Mouse (Mus musculus): ENCODE results near the gene D6Ertd527e. TPM values are rescaled to one million over a fixed set of nuclear protein-coding genes. Genes with fewer than 3 reads are reported as not detected.

D6Ertd527e gene
- polyA plus RNA-seq, 1 experiment from 2014 or later = 0.23 TPM

DNA sequence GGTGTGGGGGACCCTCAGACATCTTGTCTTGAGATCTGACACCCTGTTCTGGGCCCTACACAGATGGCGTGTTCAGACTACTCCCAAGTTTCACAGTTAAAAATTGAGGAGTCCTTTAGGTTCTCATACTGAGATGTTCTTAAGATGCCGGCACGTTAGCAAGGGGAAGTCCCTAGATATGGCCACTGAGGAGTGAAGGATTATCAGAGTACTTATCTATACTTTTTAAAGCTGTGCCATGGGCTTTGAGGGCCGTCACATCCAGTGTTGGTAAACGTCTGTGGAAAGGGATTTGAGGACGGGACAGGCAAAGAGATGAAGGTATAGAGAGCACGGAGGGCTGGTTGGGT, 48.7 kb downstream of the D6Ertd527e start:
- H3K4me1 ChIP-seq (ENCODE audit: control insufficient read depth, insufficient read depth, low read length) = no peaks in the 10 kb centered on the region
- no peaks in the 10 kb centered on the region for H3K9me3 ChIP-seq (ENCODE audit: control insufficient read depth, low read length)
- no peak overlapping the region for H3K27ac ChIP-seq (ENCODE audit: low read length)
- no peak overlapping the region for H3K4me2 ChIP-seq (ENCODE audit: low read depth, low read length)
- H3K9ac ChIP-seq (ENCODE audit: low read depth, low read length) = no peak overlapping the region
- 81% methylated on average over 7 of the region's 7 CpGs for WGBS
- no peaks in the 10 kb centered on the region for H3K27me3 ChIP-seq (replicated peaks; ENCODE audit: control insufficient read depth, insufficient read depth, low read length)
- no peak for ATAC-seq
- peaks cover 3% of the 10 kb centered on the region; the same call in 1 of the 2 replicates for H3K36me3 ChIP-seq (ENCODE audit: control insufficient read depth, insufficient read depth, low read length)
- H3K4me3 ChIP-seq (ENCODE audit: low read length) = no peak overlapping the region

DNA sequence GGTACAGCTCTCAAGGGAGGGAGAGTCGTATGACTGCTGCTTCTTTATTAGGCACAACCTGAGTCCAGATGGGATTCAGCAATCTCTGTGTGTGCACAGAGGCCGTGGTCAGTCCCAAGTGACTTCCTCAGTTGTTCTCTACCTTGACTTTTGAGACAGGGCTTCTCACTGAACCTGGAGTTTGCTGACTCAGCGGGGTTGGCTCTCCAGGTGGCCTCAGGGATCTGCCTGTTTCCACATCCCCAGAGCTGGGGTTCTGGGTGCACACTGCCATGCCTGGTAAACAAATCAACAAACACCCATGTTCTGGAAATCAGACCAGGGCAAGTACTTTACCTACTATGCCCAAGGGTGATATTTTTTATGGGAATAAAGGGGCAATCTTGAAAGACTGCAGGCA, 49.3 kb downstream of the D6Ertd527e start:
- Histone ChIP-seq H3K9ac (ENCODE audit: low read depth, low read length) (no peak overlapping the region), H3K4me3 (ENCODE audit: low read length) (no peak overlapping the region), H3K36me3 (ENCODE audit: control insufficient read depth, insufficient read depth, low read length) (peaks cover 3% of the 10 kb centered on the region; the same call in 1 of the 2 replicates), H3K27ac (ENCODE audit: low read length) (no peak overlapping the region), H3K4me1 (ENCODE audit: control insufficient read depth, insufficient read depth, low read length) (no peaks in the 10 kb centered on the region), H3K4me2 (ENCODE audit: low read depth, low read length) (no peak overlapping the region), H3K9me3 (ENCODE audit: control insufficient read depth, low read length) (no peaks in the 10 kb centered on the region), H3K27me3 (replicated peaks; ENCODE audit: control insufficient read depth, insufficient read depth, low read length) (no peaks in the 10 kb centered on the region)
- ATAC-seq = no peak
- 86% methylated on average over 3 of the region's 3 CpGs for WGBS

GRCm38 (mm10) chr6:87158062-87158623, 53.6 kb downstream of the D6Ertd527e start:
- no peaks in the 10 kb centered on the region for H3K9me3 ChIP-seq (ENCODE audit: control insufficient read depth, low read length)
- no peaks in the 10 kb centered on the region for H3K4me1 ChIP-seq (ENCODE audit: control insufficient read depth, insufficient read depth, low read length)
- 88% methylated on average over 7 of the region's 7 CpGs for WGBS
- ATAC-seq = no peak
- H3K4me2 ChIP-seq (ENCODE audit: low read depth, low read length) = no peak overlapping the region
- H3K27me3 ChIP-seq (replicated peaks; ENCODE audit: control insufficient read depth, insufficient read depth, low read length) = no peaks in the 10 kb centered on the region
- peaks cover 3% of the 10 kb centered on the region; the same call in 1 of the 2 replicates for H3K36me3 ChIP-seq (ENCODE audit: control insufficient read depth, insufficient read depth, low read length)
- H3K27ac ChIP-seq (ENCODE audit: low read length) = no peak overlapping the region
- H3K9ac ChIP-seq (ENCODE audit: low read depth, low read length) = no peak overlapping the region
- H3K4me3 ChIP-seq (ENCODE audit: low read length) = no peak overlapping the region

DNA sequence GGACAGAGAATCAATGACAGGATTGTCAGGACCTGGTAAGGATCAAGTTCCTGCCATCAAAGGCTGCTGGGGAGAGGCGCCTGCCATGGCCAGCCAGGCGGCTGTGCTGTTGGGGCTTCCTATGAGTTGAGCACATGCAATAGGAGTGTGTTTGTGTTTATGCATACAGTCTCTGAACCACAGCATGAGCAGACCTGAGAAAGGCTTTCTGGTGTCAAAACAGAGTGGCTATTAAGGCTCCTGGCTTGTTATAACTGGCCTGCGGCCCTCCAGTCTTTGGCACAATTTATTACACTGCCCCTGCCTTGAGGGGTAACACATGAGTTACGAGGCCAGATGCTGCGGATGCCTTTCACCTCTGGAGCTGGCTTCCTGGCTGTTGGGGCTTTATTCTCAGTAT, 55.6 kb downstream of the D6Ertd527e start:
- Histone ChIP-seq H3K27ac (ENCODE audit: low read length) (no peak overlapping the region), H3K9ac (ENCODE audit: low read depth, low read length) (no peak overlapping the region), H3K4me2 (ENCODE audit: low read depth, low read length) (no peak overlapping the region), H3K4me1 (ENCODE audit: control insufficient read depth, insufficient read depth, low read length) (no peaks in the 10 kb centered on the region), H3K4me3 (ENCODE audit: low read length) (no peak overlapping the region), H3K36me3 (ENCODE audit: control insufficient read depth, insufficient read depth, low read length) (no peaks in the 10 kb centered on the region), H3K9me3 (ENCODE audit: control insufficient read depth, low read length) (no peaks in the 10 kb centered on the region), H3K27me3 (replicated peaks; ENCODE audit: control insufficient read depth, insufficient read depth, low read length) (no peaks in the 10 kb centered on the region)
- 71% methylated on average over 5 of the region's 5 CpGs for WGBS
- no peak for ATAC-seq

DNA sequence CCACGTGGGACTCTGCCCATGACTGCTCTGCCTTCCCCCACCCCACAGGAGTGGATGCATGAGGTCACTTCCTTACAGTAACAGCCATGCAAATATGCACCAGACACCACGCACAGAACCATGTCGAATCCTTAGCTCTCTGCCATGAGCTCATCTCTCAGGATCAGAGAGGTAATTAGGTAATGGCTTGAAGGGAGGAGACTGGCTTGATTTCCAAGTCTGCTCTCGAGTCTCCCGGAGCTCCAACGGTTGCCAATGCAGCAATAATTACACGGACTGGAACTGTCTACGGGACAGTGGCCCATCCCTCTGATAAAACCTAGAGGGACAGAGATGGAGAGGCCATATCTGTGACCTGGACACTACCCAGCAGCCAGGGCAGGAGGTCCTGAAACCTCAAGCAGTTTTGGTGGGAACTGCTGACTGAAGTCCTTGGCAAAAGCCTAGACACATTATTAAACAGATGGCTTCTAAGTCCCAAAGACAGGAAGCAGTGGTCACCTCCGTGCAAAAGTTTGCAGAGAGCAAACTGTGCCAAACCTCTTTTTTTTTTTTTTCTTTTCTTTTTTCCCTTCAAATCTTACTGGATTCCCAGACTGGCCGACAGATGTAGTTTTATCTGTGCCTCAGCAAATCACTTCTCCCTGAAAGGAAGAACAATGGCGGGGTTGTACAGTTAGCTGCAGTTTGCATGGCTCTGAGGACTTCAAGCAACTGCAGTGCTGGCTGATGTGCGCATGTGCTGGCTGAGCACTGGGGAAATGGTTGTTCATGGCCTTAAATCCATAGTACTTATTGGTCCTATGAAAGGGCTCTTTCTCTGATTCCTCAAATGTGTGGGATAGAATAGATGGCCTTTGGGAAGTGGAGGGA, 57.1 kb downstream of the D6Ertd527e start:
- Histone ChIP-seq H3K27ac (ENCODE audit: low read length) (no peak overlapping the region), H3K9me3 (ENCODE audit: control insufficient read depth, low read length) (no peaks in the 10 kb centered on the region), H3K27me3 (replicated peaks; ENCODE audit: control insufficient read depth, insufficient read depth, low read length) (no peaks in the 10 kb centered on the region), H3K36me3 (ENCODE audit: control insufficient read depth, insufficient read depth, low read length) (no peaks in the 10 kb centered on the region), H3K4me2 (ENCODE audit: low read depth, low read length) (no peak overlapping the region), H3K4me3 (ENCODE audit: low read length) (no peak overlapping the region), H3K4me1 (ENCODE audit: control insufficient read depth, insufficient read depth, low read length) (no peaks in the 10 kb centered on the region), H3K9ac (ENCODE audit: low read depth, low read length) (no peak overlapping the region)
- WGBS = 59% methylated on average over 12 of the region's 12 CpGs
- no peak for ATAC-seq

Other genes with a start within 250 kb of the D6Ertd527e start
- gene Nfu1, start 95.5 kb upstream of the D6Ertd527e start, polyA plus RNA-seq (2015; fragmentation: Nextera tagmentation; extraction: Ambion mirVana) = 110 and 114 TPM in 2 replicates
- gene Gfpt1, start 61.9 kb upstream of the D6Ertd527e start, polyA plus RNA-seq (2015; fragmentation: Nextera tagmentation; extraction: Ambion mirVana) = 24.7 and 25.7 TPM in 2 replicates
- gene Antxr1, start 231.1 kb downstream of the D6Ertd527e start, polyA plus RNA-seq (2015; fragmentation: Nextera tagmentation; extraction: Ambion mirVana) = 3.9 and 4.1 TPM in 2 replicates
- gene Gkn1, start 246.2 kb downstream of the D6Ertd527e start, polyA plus RNA-seq (2015; fragmentation: Nextera tagmentation; extraction: Ambion mirVana) = not detected in 2 replicates